Mouse (Mus musculus): ENCODE measurements around the gene Col24a1.
"Not testable (repeated sequence)": the region's sequence is repeated elsewhere in the genome, so short reads cannot be mapped to it uniquely, and the experiment has no call there.

The Col24a1 gene

GRCm38 (mm10) chr3:145353951-145354350, 61.7 kb downstream of the Col24a1 start:
- CTCF ChIA-PET = no interaction called here

GRCm38 (mm10) chr3:145356865-145357487, 64.7 kb downstream of the Col24a1 start:
- CTCF ChIA-PET = no interaction called here

GRCm38 (mm10) chr3:145365227-145365626, 73.0 kb downstream of the Col24a1 start:
- CTCF ChIA-PET = no interaction called here

- CTCF ChIA-PET = no interaction called here
Measured at GRCm38 (mm10) chr3:145367176-145367717, 75.0 kb downstream of the Col24a1 start.

- CTCF ChIA-PET = no interaction called here
Measured at GRCm38 (mm10) chr3:145376298-145376697, 84.0 kb downstream of the Col24a1 start.

- CTCF ChIA-PET = no interaction called here
Measured at GRCm38 (mm10) chr3:145383095-145383494, 90.8 kb downstream of the Col24a1 start.

GRCm38 (mm10) chr3:145386434-145386833, 94.2 kb downstream of the Col24a1 start:
- CTCF ChIA-PET = no interaction called here

- CTCF ChIA-PET = no interaction called here
Measured at GRCm38 (mm10) chr3:145390681-145391080, 98.4 kb downstream of the Col24a1 start.

- CTCF ChIA-PET = no interaction called here
Measured at GRCm38 (mm10) chr3:145391986-145392659, 99.9 kb downstream of the Col24a1 start.

GRCm38 (mm10) chr3:145399173-145399572, 106.9 kb downstream of the Col24a1 start:
- CTCF ChIA-PET = no interaction called here

GRCm38 (mm10) chr3:145402257-145402656, 110.0 kb downstream of the Col24a1 start:
- CTCF ChIA-PET = no interaction called here

- CTCF ChIA-PET = no interaction called here
Measured at GRCm38 (mm10) chr3:145402994-145403393, 110.7 kb downstream of the Col24a1 start.

GRCm38 (mm10) chr3:145408045-145408444, 115.8 kb downstream of the Col24a1 start:
- CTCF ChIA-PET = no interaction called here

- CTCF ChIA-PET = no interaction called here
Measured at GRCm38 (mm10) chr3:145412137-145412536, 119.9 kb downstream of the Col24a1 start.

- CTCF ChIA-PET = no interaction called here
Measured at GRCm38 (mm10) chr3:145414362-145414761, 122.1 kb downstream of the Col24a1 start.

- CTCF ChIA-PET = no interaction called here
Measured at GRCm38 (mm10) chr3:145417809-145418208, 125.5 kb downstream of the Col24a1 start.

GRCm38 (mm10) chr3:145420421-145420820, 128.1 kb downstream of the Col24a1 start:
- CTCF ChIA-PET = no interaction called here

- CTCF ChIA-PET = no interaction called here
Measured at GRCm38 (mm10) chr3:145422044-145422443, 129.8 kb downstream of the Col24a1 start.

GRCm38 (mm10) chr3:145438352-145438751, 146.1 kb downstream of the Col24a1 start:
- CTCF ChIA-PET = no interaction called here

GRCm38 (mm10) chr3:145439086-145439485, 146.8 kb downstream of the Col24a1 start:
- CTCF ChIA-PET = no interaction called here

- CTCF ChIA-PET = no interaction called here
Measured at GRCm38 (mm10) chr3:145440993-145441392, 148.7 kb downstream of the Col24a1 start.

GRCm38 (mm10) chr3:145442268-145442667, 150.0 kb downstream of the Col24a1 start:
- CTCF ChIA-PET = no interaction called here

- CTCF ChIA-PET = not testable (repeated sequence)
Measured at GRCm38 (mm10) chr3:145443167-145443566, 150.9 kb downstream of the Col24a1 start.

- CTCF ChIA-PET = no interaction called here
Measured at GRCm38 (mm10) chr3:145457039-145457438, 164.8 kb downstream of the Col24a1 start.
